Mouse (Mus musculus) neural tube, embryonic 15.5 days (tissue): ENCODE data around the gene Sumf1. TPM values are rescaled to one million over a fixed set of nuclear protein-coding genes. Genes with fewer than 3 reads are reported as not detected.
A peak's percentile ranks its signal among the peaks of the same experiment; 100 is the strongest.

Experiments
- ATAC-seq: fragments of 200-750 bp; cut with Nextera tagmentation; 2 replicates; pipeline ENCODE4 v1.8.0; 2017; ENCODE audit warnings: mild to moderate bottlenecking, moderate TSS enrichment, moderate library complexity; ENCODE audit not compliant: low FRiP score
- H3K27ac ChIP-seq: fragments of 300-500 bp; sonication (generic); replicated peaks from 2 replicates; pipeline ENCODE4 v1.5.1; 2015; ENCODE audit warnings: mild to moderate bottlenecking, inconsistent platforms
- H3K27me3 ChIP-seq: fragments of 300-500 bp; sonication (generic); replicated peaks from 2 replicates; pipeline ENCODE4 v1.6.1; 2015; ENCODE audit warnings: inconsistent platforms
- H3K36me3 ChIP-seq: fragments of 300-500 bp; sonication (generic); 2 replicates; pipeline ENCODE4 v1.6.1; 2015; ENCODE audit warnings: inconsistent platforms
- H3K4me1 ChIP-seq: fragments of 300-500 bp; sonication (generic); 2 replicates; pipeline ENCODE4 v1.6.1; 2015; ENCODE audit warnings: inconsistent platforms
- H3K4me2 ChIP-seq: fragments of 300-500 bp; sonication (generic); 2 replicates; pipeline ENCODE4 v1.6.1; 2015; ENCODE audit warnings: inconsistent platforms, mild to moderate bottlenecking, moderate library complexity
- H3K4me3 ChIP-seq: fragments of 300-500 bp; sonication (generic); replicated peaks from 2 replicates; pipeline ENCODE4 v1.5.1; 2015; ENCODE audit warnings: mild to moderate bottlenecking, inconsistent platforms
- H3K9ac ChIP-seq: fragments of 300-500 bp; sonication (generic); replicated peaks from 2 replicates; pipeline ENCODE4 v1.6.1; 2015; ENCODE audit warnings: mild to moderate bottlenecking, inconsistent platforms
- H3K9me3 ChIP-seq: fragments of 300-500 bp; sonication (generic); replicated peaks from 2 replicates; pipeline ENCODE4 v1.6.1; 2016; ENCODE audit warnings: inconsistent platforms
- WGBS: fragments of 180-500 bp; shearing (Covaris S2); methylation state at CpG from one replicate; pipeline ENCODE4 v1.1.7; 2015; ENCODE audit warnings: mixed read lengths; 5-methylcytosine and 5-hydroxymethylcytosine counted together
- polyA plus RNA-seq: library from polyadenylated mRNA; unstranded; fragments of >200 nt; fragmentation: Nextera tagmentation; extraction: Ambion mirVana; gene quantifications from 2 replicates; pipeline ENCODE4 v1.2.1, GENCODE M21; 2015

Sumf1 gene
- polyA plus RNA-seq, 1 experiment from 2014 or later: 11.6 TPM

GRCm38 (mm10) chr6:108222435-108222834 is 37.1 kb upstream of the Sumf1 start:
- Histone ChIP-seq H3K9me3 (no peaks in the 10 kb centered on the region), H3K4me2 (no peak overlapping the region), H3K36me3 (no peaks in the 10 kb centered on the region), H3K27ac (no peak overlapping the region), H3K4me3 (no peak overlapping the region), H3K27me3 (no peaks in the 10 kb centered on the region), H3K4me1 (no peaks in the 10 kb centered on the region), H3K9ac (no peak overlapping the region)
- ATAC-seq: no peak
- 65% methylated on average over 5 of the region's 5 CpGs for WGBS

DNA sequence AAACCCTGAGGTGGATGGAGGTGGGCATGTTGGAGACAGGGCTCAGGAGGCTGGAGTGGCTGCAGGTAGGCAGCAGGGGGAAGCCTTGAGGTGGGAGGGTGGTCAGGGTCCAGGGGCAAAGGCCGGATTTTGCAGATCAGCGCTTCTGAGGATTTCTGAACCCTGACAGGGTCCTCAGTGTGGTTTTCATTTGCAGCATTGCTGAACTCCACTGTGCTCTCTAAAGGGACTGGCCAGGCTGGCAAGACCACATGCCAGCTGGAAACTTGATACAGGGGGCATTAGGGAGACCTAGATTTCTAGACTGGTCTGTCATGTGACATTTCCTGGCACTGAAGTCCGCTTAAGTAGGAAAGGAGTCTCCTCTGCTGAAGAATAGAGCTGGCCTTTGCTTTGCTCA is 32.6 kb upstream of the Sumf1 start:
- Histone ChIP-seq H3K36me3 (no peaks in the 10 kb centered on the region), H3K4me3 (no peak overlapping the region), H3K4me2 (no peak overlapping the region), H3K9me3 (no peaks in the 10 kb centered on the region), H3K4me1 (peaks cover 18% of the 10 kb centered on the region), H3K9ac (no peak overlapping the region), H3K27ac (no peak overlapping the region), H3K27me3 (peaks cover 8% of the 10 kb centered on the region; the same call in 1 of the 2 replicates)
- no peak for ATAC-seq
- WGBS: 92% methylated on average over 3 of the region's 3 CpGs

DNA sequence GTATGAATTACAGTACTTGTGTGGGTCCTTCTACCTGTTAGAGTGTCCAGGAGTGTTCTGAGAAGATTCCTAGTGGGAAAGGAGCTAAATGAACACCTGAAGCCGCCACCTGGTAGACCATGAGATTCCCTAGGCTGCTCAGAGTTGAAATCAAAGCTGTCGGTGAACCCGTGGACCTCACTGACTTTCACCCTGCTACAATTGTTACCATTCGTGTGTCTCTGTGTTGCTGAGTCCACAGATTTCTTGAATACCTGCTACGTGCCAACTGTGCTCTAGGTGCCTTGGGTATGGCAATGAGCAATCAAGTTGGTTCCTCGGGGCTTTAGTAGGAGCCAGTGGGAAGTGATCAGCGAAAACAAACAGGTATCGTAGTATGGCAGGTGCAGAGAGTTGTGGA is 31.4 kb upstream of the Sumf1 start:
- Histone ChIP-seq H3K9ac (no peak overlapping the region), H3K36me3 (no peaks in the 10 kb centered on the region), H3K4me1 (peaks cover 25% of the 10 kb centered on the region), H3K27ac (no peak overlapping the region), H3K9me3 (no peaks in the 10 kb centered on the region), H3K4me3 (no peak overlapping the region), H3K4me2 (no peak overlapping the region), H3K27me3 (peaks cover 8% of the 10 kb centered on the region; the same call in 1 of the 2 replicates)
- WGBS: 97% methylated on average over 8 of the region's 8 CpGs
- ATAC-seq: no peak

- 86% methylated on average over 5 of the region's 5 CpGs for WGBS
- Histone ChIP-seq H3K4me3 (no peak overlapping the region), H3K27me3 (peaks cover 8% of the 10 kb centered on the region; the same call in 1 of the 2 replicates), H3K9me3 (no peaks in the 10 kb centered on the region), H3K27ac (no peak overlapping the region), H3K4me1 (peaks cover 26% of the 10 kb centered on the region), H3K9ac (no peak overlapping the region), H3K4me2 (no peak overlapping the region), H3K36me3 (no peaks in the 10 kb centered on the region)
- no peak for ATAC-seq
These were observed 30.7 kb upstream of the Sumf1 start for GRCm38 (mm10) chr6:108216091-108216490.

DNA sequence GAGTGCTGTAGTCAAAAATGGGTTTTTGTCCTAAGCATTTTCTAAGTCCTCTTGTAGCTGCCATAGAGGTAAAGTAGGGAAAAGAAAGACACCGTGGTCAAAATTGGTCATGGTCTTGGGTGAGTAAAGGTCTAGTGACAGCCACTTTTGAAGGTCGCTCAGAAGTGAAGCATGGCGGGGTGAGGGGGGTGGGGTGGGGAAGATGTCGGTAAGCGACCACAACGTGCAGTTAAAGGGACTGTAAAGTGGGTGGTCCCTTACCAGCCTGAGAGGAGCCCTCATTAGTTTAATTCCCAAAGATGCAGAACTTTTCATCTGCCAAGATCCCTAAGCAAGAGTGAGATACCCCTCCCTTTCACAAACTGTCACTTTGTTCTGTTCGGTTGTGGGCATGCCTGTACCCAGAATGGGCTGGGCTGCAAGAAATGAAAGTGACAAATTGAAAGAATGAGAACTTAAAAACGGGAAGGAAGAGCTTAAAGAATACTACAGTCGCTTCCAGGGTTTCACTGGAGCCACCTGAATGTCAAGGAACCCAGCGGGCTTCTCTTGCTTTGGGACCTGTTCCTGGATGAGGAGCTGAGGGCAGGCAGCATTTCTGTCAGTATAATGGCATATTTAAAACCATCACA is 29.0 kb upstream of the Sumf1 start:
- peak overlapping the region; percentile 98 for H3K4me2 ChIP-seq
- no peaks in the 10 kb centered on the region for H3K36me3 ChIP-seq
- H3K27me3 ChIP-seq: peaks cover 8% of the 10 kb centered on the region; the same call in 1 of the 2 replicates
- ATAC-seq: no peak
- H3K9ac ChIP-seq: 0 out of 2 replicates have a peak overlapping the region, but pooled peaks have one; percentile 59
- H3K27ac ChIP-seq: no peak overlapping the region
- no peaks in the 10 kb centered on the region for H3K9me3 ChIP-seq
- H3K4me3 ChIP-seq: peak overlapping the region; percentile 77
- H3K4me1 ChIP-seq: peaks cover 26% of the 10 kb centered on the region
- WGBS: 13% methylated on average over 10 of the region's 10 CpGs

GRCm38 (mm10) chr6:108213481-108214293 is 28.3 kb upstream of the Sumf1 start:
- H3K4me1 ChIP-seq: peaks cover 26% of the 10 kb centered on the region
- H3K4me2 ChIP-seq: peak overlapping the region; percentile 98
- no peaks in the 10 kb centered on the region for H3K9me3 ChIP-seq
- 0 out of 2 replicates have a peak overlapping the region, but pooled peaks have one; percentile 33 for H3K27ac ChIP-seq
- H3K4me3 ChIP-seq: peak overlapping the region; percentile 77
- H3K9ac ChIP-seq: peak overlapping the region; percentile 59
- 1% methylated on average over 26 of the region's 29 CpGs for WGBS
- no peak; the same call in 1 of the 2 replicates for ATAC-seq
- no peaks in the 10 kb centered on the region for H3K36me3 ChIP-seq
- H3K27me3 ChIP-seq: peaks cover 8% of the 10 kb centered on the region; the same call in 1 of the 2 replicates

DNA sequence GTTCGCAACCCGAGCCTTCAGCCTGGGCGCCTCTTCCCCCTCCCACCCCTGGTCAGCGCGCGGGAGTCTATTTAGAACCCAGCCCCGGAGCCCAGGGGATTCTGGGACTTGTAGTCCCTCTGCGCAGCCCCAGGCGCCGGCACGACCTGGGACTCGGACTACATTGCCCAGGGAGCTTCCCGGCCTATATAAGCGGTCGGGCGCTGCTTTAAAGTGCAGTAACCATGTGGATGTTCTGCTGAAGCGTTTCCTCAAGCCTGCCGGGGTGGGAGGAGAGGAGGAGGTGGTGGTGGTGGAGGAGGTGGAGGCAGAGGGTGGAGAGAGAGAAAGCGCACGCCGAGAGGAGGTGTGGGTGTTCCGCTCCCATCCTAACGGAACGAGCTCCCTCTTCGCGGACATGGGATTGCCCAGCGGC is 27.5 kb upstream of the Sumf1 start, which contains the start of gene Itpr1:
Gene Itpr1, plus strand, starts transcription at position 216 of the 415 bp plus-strand sequence.
- Histone ChIP-seq H3K4me3 (peak within 1 kb of the TSS; percentile 77), H3K9me3 (no peaks in the 10 kb centered on the region), H3K36me3 (no peaks in the 10 kb centered on the region), H3K4me2 (peak within 1 kb of the TSS; percentile 98), H3K27ac (peak within 1 kb of the TSS; percentile 33), H3K27me3 (peaks cover 8% of the 10 kb centered on the region; the same call in 1 of the 2 replicates), H3K9ac (peak within 1 kb of the TSS; percentile 59), H3K4me1 (peaks cover 26% of the 10 kb centered on the region)
- 2% methylated on average over 27 of the region's 27 CpGs for WGBS
- peak; percentile 100 for ATAC-seq

- Histone ChIP-seq H3K27ac (peak overlapping the region; percentile 33), H3K4me1 (peaks cover 26% of the 10 kb centered on the region), H3K9ac (peak overlapping the region; percentile 59), H3K27me3 (peaks cover 8% of the 10 kb centered on the region; the same call in 1 of the 2 replicates), H3K9me3 (no peaks in the 10 kb centered on the region), H3K4me2 (peak overlapping the region; percentile 98), H3K4me3 (peak overlapping the region; percentile 77), H3K36me3 (no peaks in the 10 kb centered on the region)
- WGBS: 7% methylated on average over 36 of the region's 36 CpGs
- ATAC-seq: peak; percentile 21
These were observed 26.8 kb upstream of the Sumf1 start for GRCm38 (mm10) chr6:108211896-108212880.

- peaks cover 3% of the 10 kb centered on the region for H3K4me1 ChIP-seq
- H3K36me3 ChIP-seq: no peaks in the 10 kb centered on the region
- WGBS: 82% methylated on average over 5 of the region's 5 CpGs
- no peak overlapping the region for H3K27ac ChIP-seq
- H3K4me3 ChIP-seq: no peak overlapping the region
- H3K27me3 ChIP-seq: no peaks in the 10 kb centered on the region
- H3K9ac ChIP-seq: no peak overlapping the region
- no peaks in the 10 kb centered on the region for H3K9me3 ChIP-seq
- no peak for ATAC-seq
- no peak overlapping the region for H3K4me2 ChIP-seq
These were observed 21.7 kb upstream of the Sumf1 start for GRCm38 (mm10) chr6:108206914-108207566.

DNA sequence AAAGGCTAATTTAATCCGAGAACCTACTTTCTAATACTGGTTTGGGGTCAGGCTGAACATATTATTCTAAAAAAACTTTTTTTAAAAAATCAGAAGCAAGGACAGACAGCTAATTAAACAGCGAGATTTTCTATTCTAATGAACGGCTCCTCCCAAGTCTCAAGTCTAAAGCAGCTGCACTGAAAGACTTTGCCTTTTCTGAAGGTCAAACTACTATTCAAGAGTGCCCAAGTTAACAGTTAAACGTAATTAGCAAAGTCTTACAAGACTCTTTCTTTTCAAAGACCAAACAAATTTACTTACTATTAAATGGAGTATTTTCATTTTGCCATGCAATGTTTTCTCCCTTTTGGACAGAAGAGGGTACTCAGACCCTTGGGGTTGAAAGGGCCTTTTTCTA is 20.8 kb upstream of the Sumf1 start:
- H3K4me2 ChIP-seq: no peak overlapping the region
- H3K9ac ChIP-seq: no peak overlapping the region
- no peak overlapping the region for H3K27ac ChIP-seq
- no peak for ATAC-seq
- no peaks in the 10 kb centered on the region for H3K36me3 ChIP-seq
- no peaks in the 10 kb centered on the region for H3K27me3 ChIP-seq
- no peaks in the 10 kb centered on the region for H3K4me1 ChIP-seq
- no peak overlapping the region for H3K4me3 ChIP-seq
- WGBS: 85% methylated on average over 4 of the region's 4 CpGs
- no peaks in the 10 kb centered on the region for H3K9me3 ChIP-seq
